Mouse (Mus musculus): ENCODE measurements around the gene Rps6ka5. TPM values are rescaled to one million over a fixed set of nuclear protein-coding genes. Genes with fewer than 3 reads are reported as not detected.

Gene Rps6ka5
- polyA plus RNA-seq, 1 experiment, result 1.1 TPM

DNA sequence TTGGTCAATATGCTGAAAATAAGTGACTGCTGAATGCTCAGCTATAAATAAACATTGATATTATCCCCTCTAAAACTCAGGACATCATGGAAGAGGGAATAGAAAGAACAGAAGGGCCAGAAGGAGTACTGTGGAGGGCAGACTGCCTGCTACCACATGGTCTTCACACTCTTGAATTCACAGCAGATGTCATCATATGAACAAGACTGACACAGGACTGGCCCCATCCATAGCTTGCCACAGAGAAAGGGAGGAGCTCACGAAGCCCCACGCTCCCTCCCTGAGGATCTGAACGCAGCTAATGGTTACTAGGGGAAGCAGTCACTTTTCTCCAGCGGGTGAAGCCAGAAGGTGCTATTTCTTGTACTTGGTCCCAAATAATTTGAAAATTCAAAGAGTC is 61.5 kb downstream of the Rps6ka5 start:
- TF ChIP-seq CTCF (conservative IDR thresholded peaks at IDR 0.05; ENCODE audit: insufficient read depth, insufficient read length, low read depth, low read length) (no peak), POLR2A (IDR thresholded peaks at IDR 0.05; ENCODE audit: low read depth, low read length) (no peak)
- no peak overlapping the region for H3K4me3 ChIP-seq (ENCODE audit: insufficient read depth, low read depth, low read length)
- no peaks in the 10 kb centered on the region for H3K36me3 ChIP-seq (ENCODE audit: control insufficient read depth, insufficient read depth, low read length)
- DNase-seq, result no peak
- no peaks in the 10 kb centered on the region for H3K27me3 ChIP-seq (replicated peaks; ENCODE audit: control insufficient read depth, insufficient read depth, low read length)
- no peak overlapping the region for H3K27ac ChIP-seq (ENCODE audit: insufficient read depth, low read depth, low read length)
- 84% methylated on average over 4 of the region's 4 CpGs for WGBS
- no peaks in the 10 kb centered on the region for H3K4me1 ChIP-seq (ENCODE audit: control insufficient read depth, insufficient read depth, low read length)

GRCm38 (mm10) chr12:100660076-100660475 is 66.7 kb downstream of the Rps6ka5 start:
- no peak for DNase-seq
- H3K27ac ChIP-seq (ENCODE audit: insufficient read depth, low read depth, low read length), result no peak overlapping the region
- H3K36me3 ChIP-seq (ENCODE audit: control insufficient read depth, insufficient read depth, low read length), result no peaks in the 10 kb centered on the region
- H3K4me3 ChIP-seq (ENCODE audit: insufficient read depth, low read depth, low read length), result no peak overlapping the region
- TF ChIP-seq POLR2A (IDR thresholded peaks at IDR 0.05; ENCODE audit: low read depth, low read length) (no peak), CTCF (conservative IDR thresholded peaks at IDR 0.05; ENCODE audit: insufficient read depth, insufficient read length, low read depth, low read length) (no peak)
- no peaks in the 10 kb centered on the region for H3K27me3 ChIP-seq (replicated peaks; ENCODE audit: control insufficient read depth, insufficient read depth, low read length)
- 90% methylated on average over 2 of the region's 2 CpGs for WGBS
- H3K4me1 ChIP-seq (ENCODE audit: control insufficient read depth, insufficient read depth, low read length), result no peaks in the 10 kb centered on the region

DNA sequence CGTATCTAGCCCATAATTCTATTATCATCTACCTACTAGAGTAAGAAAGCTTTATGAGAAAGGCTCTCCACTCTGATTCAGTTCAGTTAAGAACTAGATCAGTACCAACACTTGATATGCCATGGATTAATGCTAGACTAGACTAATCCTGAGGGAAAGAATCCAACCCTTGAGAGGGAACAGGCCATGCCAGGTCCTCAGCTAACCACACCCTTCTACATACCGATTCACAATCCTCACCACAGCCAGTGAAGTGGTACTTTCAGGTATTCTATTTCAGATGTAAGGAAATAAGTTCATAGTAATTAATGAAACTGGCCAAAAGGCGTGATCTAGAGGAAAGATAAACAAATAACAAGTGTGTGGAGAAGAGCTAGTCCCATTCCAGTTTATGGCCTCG is 70.8 kb downstream of the Rps6ka5 start:
- H3K4me3 ChIP-seq (ENCODE audit: insufficient read depth, low read depth, low read length), result no peak overlapping the region
- H3K4me1 ChIP-seq (ENCODE audit: control insufficient read depth, insufficient read depth, low read length), result no peaks in the 10 kb centered on the region
- no peak for DNase-seq
- no peaks in the 10 kb centered on the region for H3K36me3 ChIP-seq (ENCODE audit: control insufficient read depth, insufficient read depth, low read length)
- no peak overlapping the region for H3K27ac ChIP-seq (ENCODE audit: insufficient read depth, low read depth, low read length)
- TF ChIP-seq POLR2A (IDR thresholded peaks at IDR 0.05; ENCODE audit: low read depth, low read length) (no peak), CTCF (conservative IDR thresholded peaks at IDR 0.05; ENCODE audit: insufficient read depth, insufficient read length, low read depth, low read length) (no peak)
- 72% methylated on average over 4 of the region's 4 CpGs for WGBS
- no peaks in the 10 kb centered on the region for H3K27me3 ChIP-seq (replicated peaks; ENCODE audit: control insufficient read depth, insufficient read depth, low read length)

GRCm38 (mm10) chr12:100641936-100642335 is 84.8 kb downstream of the Rps6ka5 start:
- Histone ChIP-seq H3K27me3 (replicated peaks; ENCODE audit: control insufficient read depth, insufficient read depth, low read length) (no peaks in the 10 kb centered on the region), H3K4me1 (ENCODE audit: control insufficient read depth, insufficient read depth, low read length) (no peaks in the 10 kb centered on the region), H3K36me3 (ENCODE audit: control insufficient read depth, insufficient read depth, low read length) (no peaks in the 10 kb centered on the region), H3K27ac (ENCODE audit: insufficient read depth, low read depth, low read length) (no peak overlapping the region), H3K4me3 (ENCODE audit: insufficient read depth, low read depth, low read length) (no peak overlapping the region)
- DNase-seq, result no peak
- 89% methylated on average over 1 of the region's 1 CpGs for WGBS
- TF ChIP-seq CTCF (conservative IDR thresholded peaks at IDR 0.05; ENCODE audit: insufficient read depth, insufficient read length, low read depth, low read length) (no peak), POLR2A (IDR thresholded peaks at IDR 0.05; ENCODE audit: low read depth, low read length) (no peak)

GRCm38 (mm10) chr12:100640726-100641125 is 86.1 kb downstream of the Rps6ka5 start:
- Histone ChIP-seq H3K36me3 (ENCODE audit: control insufficient read depth, insufficient read depth, low read length) (no peaks in the 10 kb centered on the region), H3K4me1 (ENCODE audit: control insufficient read depth, insufficient read depth, low read length) (no peaks in the 10 kb centered on the region), H3K27me3 (replicated peaks; ENCODE audit: control insufficient read depth, insufficient read depth, low read length) (no peaks in the 10 kb centered on the region), H3K27ac (ENCODE audit: insufficient read depth, low read depth, low read length) (no peak overlapping the region), H3K4me3 (ENCODE audit: insufficient read depth, low read depth, low read length) (no peak overlapping the region)
- DNase-seq, result no peak
- WGBS, result 80% methylated on average over 3 of the region's 3 CpGs
- TF ChIP-seq POLR2A (IDR thresholded peaks at IDR 0.05; ENCODE audit: low read depth, low read length), result no peak
- no peak for TF ChIP-seq CTCF (conservative IDR thresholded peaks at IDR 0.05; ENCODE audit: insufficient read depth, insufficient read length, low read depth, low read length)

- 46% methylated on average over 7 of the region's 7 CpGs for WGBS
- TF ChIP-seq CTCF (conservative IDR thresholded peaks at IDR 0.05; ENCODE audit: insufficient read depth, insufficient read length, low read depth, low read length), result no peak; the same call in 1 of the 2 replicates
- Histone ChIP-seq H3K4me1 (ENCODE audit: control insufficient read depth, insufficient read depth, low read length) (no peaks in the 10 kb centered on the region), H3K36me3 (ENCODE audit: control insufficient read depth, insufficient read depth, low read length) (no peaks in the 10 kb centered on the region), H3K4me3 (ENCODE audit: insufficient read depth, low read depth, low read length) (no peak overlapping the region), H3K27me3 (replicated peaks; ENCODE audit: control insufficient read depth, insufficient read depth, low read length) (no peaks in the 10 kb centered on the region), H3K27ac (ENCODE audit: insufficient read depth, low read depth, low read length) (no peak overlapping the region)
- DNase-seq, result peak; percentile 42
Measured at GRCm38 (mm10) chr12:100639680-100640079, 87.1 kb downstream of the Rps6ka5 start.

DNA sequence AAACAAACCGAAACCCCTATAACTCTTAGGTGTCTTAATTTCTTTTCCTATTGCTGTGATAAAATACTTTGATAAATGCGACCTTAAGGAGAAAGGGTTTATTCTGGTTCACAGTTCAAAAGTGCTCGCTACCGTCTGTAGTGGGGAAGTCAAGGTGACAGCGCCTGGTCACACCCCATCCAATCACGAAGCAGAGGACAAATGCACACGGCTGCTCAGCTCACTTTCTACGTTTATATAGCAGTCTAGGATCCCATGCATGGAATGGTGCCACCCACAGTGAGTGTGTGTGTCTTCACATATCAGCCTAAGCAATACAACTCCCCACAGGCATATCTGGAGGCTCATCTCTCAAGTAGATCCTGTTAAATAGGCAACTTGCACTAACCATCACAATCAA is 88.9 kb downstream of the Rps6ka5 start:
- Histone ChIP-seq H3K27ac (ENCODE audit: insufficient read depth, low read depth, low read length) (no peak overlapping the region), H3K36me3 (ENCODE audit: control insufficient read depth, insufficient read depth, low read length) (no peaks in the 10 kb centered on the region), H3K4me3 (ENCODE audit: insufficient read depth, low read depth, low read length) (no peak overlapping the region), H3K4me1 (ENCODE audit: control insufficient read depth, insufficient read depth, low read length) (no peaks in the 10 kb centered on the region), H3K27me3 (replicated peaks; ENCODE audit: control insufficient read depth, insufficient read depth, low read length) (no peaks in the 10 kb centered on the region)
- DNase-seq, result no peak
- WGBS, result 95% methylated on average over 8 of the region's 8 CpGs
- TF ChIP-seq CTCF (conservative IDR thresholded peaks at IDR 0.05; ENCODE audit: insufficient read depth, insufficient read length, low read depth, low read length) (no peak), POLR2A (IDR thresholded peaks at IDR 0.05; ENCODE audit: low read depth, low read length) (no peak)

DNA sequence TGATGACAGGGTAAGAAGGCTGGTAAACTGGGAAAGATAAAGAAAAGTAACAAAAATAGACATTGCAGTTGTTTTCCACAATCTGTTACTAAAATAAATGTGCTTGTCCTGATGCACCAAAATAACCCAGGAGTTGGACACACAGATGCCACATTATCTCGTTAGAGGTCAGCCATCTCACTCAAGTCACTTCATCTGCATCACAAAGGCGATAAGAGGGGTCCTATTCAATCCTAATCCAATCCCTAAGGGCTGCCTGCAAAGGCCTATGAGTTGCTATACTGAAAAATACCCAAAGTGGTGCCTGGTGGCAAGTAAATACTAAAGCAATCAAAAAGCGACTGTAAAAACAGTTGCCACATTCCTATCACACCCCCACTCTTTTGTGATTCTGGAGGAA is 90.0 kb downstream of the Rps6ka5 start:
- 83% methylated on average over 3 of the region's 3 CpGs for WGBS

More for the DNA sequence above, 90.0 kb downstream of the Rps6ka5 start:
- Histone ChIP-seq H3K4me3 (ENCODE audit: insufficient read depth, low read depth, low read length) (no peak overlapping the region), H3K36me3 (ENCODE audit: control insufficient read depth, insufficient read depth, low read length) (no peaks in the 10 kb centered on the region), H3K27me3 (replicated peaks; ENCODE audit: control insufficient read depth, insufficient read depth, low read length) (no peaks in the 10 kb centered on the region), H3K27ac (ENCODE audit: insufficient read depth, low read depth, low read length) (no peak overlapping the region), H3K4me1 (ENCODE audit: control insufficient read depth, insufficient read depth, low read length) (no peaks in the 10 kb centered on the region)
- TF ChIP-seq CTCF (conservative IDR thresholded peaks at IDR 0.05; ENCODE audit: insufficient read depth, insufficient read length, low read depth, low read length) (no peak), POLR2A (IDR thresholded peaks at IDR 0.05; ENCODE audit: low read depth, low read length) (no peak)
- no peak for DNase-seq

Data from kidney, adult 2 months (tissue).